Mouse (Mus musculus): ENCODE measurements around the gene Mtr. TPM values are rescaled to one million over a fixed set of nuclear protein-coding genes. Genes with fewer than 3 reads are reported as not detected.

Mtr gene
- total and polyA plus RNA-seq, 2 experiments from 2014 or later, result 1.9 to 8.3 TPM

DNA sequence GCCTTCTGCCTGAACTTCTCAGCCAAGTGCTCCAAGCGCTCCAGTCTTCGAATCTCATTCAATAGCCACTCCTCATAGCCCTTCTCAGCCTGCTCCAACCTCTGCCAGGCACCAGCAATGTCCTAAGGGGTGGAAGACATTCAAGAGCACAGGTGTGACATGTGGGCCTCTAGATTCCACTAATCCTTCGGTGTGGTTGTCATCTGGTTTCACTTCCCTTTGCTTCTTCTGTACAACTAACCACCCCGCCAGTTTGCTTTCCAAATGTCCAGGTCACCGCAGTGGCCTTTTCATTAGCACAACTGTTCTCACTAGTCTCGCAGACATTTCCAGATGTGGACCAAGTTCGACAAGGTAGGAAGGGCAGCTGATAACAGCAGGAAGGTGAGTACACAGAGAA, 32.8 kb upstream of the Mtr start:
- no peak overlapping the region for H3K4me2 ChIP-seq (ENCODE audit: low read depth)
- H3K36me3 ChIP-seq (ENCODE audit: insufficient read depth), result peaks cover 6% of the 10 kb centered on the region
- WGBS, result 90% methylated on average over 7 of the region's 7 CpGs
- no peak for TF ChIP-seq CTCF (IDR thresholded peaks at IDR 0.05; ENCODE audit: low read depth)
- H3K27ac ChIP-seq (ENCODE audit: low read depth, low read length), result no peak overlapping the region
- no peak overlapping the region for H3K4me3 ChIP-seq (ENCODE audit: low read depth, low read length)
- DNase-seq (no peak), ATAC-seq (no peak)
- H3K9ac ChIP-seq, result no peak overlapping the region
- no peaks in the 10 kb centered on the region for H3K9me3 ChIP-seq (ENCODE audit: low read length)
- H3K27me3 ChIP-seq (ENCODE audit: insufficient read depth, low read length), result no peaks in the 10 kb centered on the region
- no peaks in the 10 kb centered on the region for H3K4me1 ChIP-seq (ENCODE audit: insufficient read depth)

DNA sequence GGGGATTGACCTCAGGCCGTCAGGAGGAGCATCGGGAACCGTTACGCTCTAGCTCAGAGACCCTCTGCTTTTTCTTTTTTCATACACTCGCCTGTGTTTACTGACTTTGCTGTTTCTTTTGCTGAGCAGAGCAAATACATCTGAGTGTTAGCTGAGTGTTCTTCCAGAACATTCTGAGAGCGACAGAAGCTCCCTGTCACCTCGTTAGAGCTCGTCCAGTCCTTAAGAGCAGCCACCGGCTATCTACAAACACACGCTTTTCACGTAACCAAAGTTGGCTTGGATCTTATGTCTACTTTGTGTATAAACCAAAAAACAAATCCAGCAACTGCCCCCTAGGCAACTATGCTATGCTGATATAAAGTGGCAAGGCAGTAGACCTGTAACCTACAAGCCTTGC, 26.6 kb upstream of the Mtr start:
- no peak for ATAC-seq
- 86% methylated on average over 11 of the region's 11 CpGs for WGBS
- H3K9me3 ChIP-seq (ENCODE audit: low read length), result no peaks in the 10 kb centered on the region
- no peak overlapping the region for H3K4me2 ChIP-seq (ENCODE audit: low read depth)
- H3K27ac ChIP-seq (ENCODE audit: low read depth, low read length), result no peak overlapping the region
- TF ChIP-seq CTCF (IDR thresholded peaks at IDR 0.05; ENCODE audit: low read depth), result no peak
- no peak overlapping the region for H3K4me3 ChIP-seq (ENCODE audit: low read depth, low read length)
- H3K27me3 ChIP-seq (ENCODE audit: insufficient read depth, low read length), result no peaks in the 10 kb centered on the region
- DNase-seq, result no peak
- no peaks in the 10 kb centered on the region for H3K4me1 ChIP-seq (ENCODE audit: insufficient read depth)
- no peaks in the 10 kb centered on the region; the same call in 1 of the 2 replicates for H3K36me3 ChIP-seq (ENCODE audit: insufficient read depth)
- no peak overlapping the region for H3K9ac ChIP-seq

DNA sequence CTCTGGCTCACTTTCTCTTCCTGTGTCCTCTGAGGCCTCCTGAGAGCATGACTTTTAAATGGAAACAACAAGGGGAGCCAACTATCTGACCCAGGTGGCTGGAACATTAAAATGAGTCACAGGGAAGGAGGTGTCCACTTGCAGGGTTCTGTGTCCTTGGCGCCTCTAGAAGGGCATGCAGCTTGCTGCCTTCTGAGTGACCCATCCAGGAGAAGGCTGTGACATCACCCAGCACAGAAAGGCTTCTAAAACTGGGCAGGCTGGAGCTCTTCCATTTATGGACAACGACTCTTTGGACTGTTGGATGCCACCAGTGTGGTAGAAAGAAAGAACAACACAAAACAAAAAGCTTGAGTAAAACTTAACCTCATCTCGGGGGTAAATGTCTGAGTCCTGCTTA, 25.9 kb upstream of the Mtr start:
- no peak for TF ChIP-seq CTCF (IDR thresholded peaks at IDR 0.05; ENCODE audit: low read depth)
- Histone ChIP-seq H3K9me3 (ENCODE audit: low read length) (no peaks in the 10 kb centered on the region), H3K36me3 (ENCODE audit: insufficient read depth) (no peaks in the 10 kb centered on the region), H3K27ac (ENCODE audit: low read depth, low read length) (no peak overlapping the region), H3K4me2 (ENCODE audit: low read depth) (no peak overlapping the region), H3K27me3 (ENCODE audit: insufficient read depth, low read length) (no peaks in the 10 kb centered on the region), H3K9ac (no peak overlapping the region), H3K4me3 (ENCODE audit: low read depth, low read length) (no peak overlapping the region), H3K4me1 (ENCODE audit: insufficient read depth) (no peaks in the 10 kb centered on the region)
- ATAC-seq (no peak), DNase-seq (no peak)
- WGBS, result 79% methylated on average over 3 of the region's 3 CpGs

DNA sequence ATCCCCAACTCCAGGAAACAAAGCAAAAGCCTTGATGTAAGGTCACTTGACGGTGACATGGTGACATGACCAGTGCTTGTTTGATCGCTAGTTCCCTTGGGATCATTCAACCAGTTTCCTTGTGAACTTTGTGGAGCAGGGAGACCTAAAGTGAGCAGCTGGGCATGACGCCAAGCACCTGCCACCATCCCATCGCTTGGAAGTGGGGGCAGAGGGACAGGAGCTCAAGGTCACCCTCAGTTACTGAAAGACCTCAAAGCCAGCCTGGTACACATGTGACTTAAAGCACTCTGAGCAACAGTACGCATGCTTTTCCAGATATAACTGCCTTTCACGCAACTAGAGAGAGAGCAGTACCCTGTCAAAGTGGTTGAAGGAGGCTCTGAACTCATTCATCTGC, 16.8 kb upstream of the Mtr start:
- no peaks in the 10 kb centered on the region; the same call in 1 of the 2 replicates for H3K36me3 ChIP-seq (ENCODE audit: insufficient read depth)
- DNase-seq, result no peak

DNA sequence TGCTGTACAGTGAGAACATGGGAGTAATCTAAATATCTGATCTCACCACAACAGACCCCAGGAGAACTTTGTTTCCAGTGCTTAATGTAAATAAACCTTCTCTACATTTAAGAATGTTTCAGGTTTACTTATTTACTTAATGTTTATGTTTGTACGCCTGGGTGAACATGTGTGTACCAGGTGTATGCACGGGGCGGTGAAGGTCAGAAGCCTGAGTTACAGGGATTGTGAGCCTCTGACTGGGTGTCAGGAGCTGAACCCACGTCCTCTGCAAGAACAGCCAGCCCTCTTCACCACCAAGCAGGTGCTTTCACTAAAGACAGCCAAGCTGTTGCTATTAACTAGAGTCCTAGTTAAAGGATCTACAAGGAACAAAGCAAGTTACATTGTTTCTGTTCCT, 16.3 kb upstream of the Mtr start:
- H3K36me3 ChIP-seq (ENCODE audit: insufficient read depth), result no peaks in the 10 kb centered on the region; the same call in 1 of the 2 replicates
- H3K27ac ChIP-seq (ENCODE audit: low read depth, low read length), result no peak overlapping the region
- no peaks in the 10 kb centered on the region for H3K4me1 ChIP-seq (ENCODE audit: insufficient read depth)
- ATAC-seq (no peak), DNase-seq (no peak)
- no peaks in the 10 kb centered on the region for H3K27me3 ChIP-seq (ENCODE audit: insufficient read depth, low read length)
- no peak overlapping the region for H3K4me3 ChIP-seq (ENCODE audit: low read depth, low read length)
- H3K4me2 ChIP-seq (ENCODE audit: low read depth), result no peak overlapping the region
- H3K9ac ChIP-seq, result no peak overlapping the region
- TF ChIP-seq CTCF (IDR thresholded peaks at IDR 0.05; ENCODE audit: low read depth), result no peak
- 88% methylated on average over 4 of the region's 4 CpGs for WGBS
- H3K9me3 ChIP-seq (ENCODE audit: low read length), result no peaks in the 10 kb centered on the region

More for the DNA sequence above, 16.8 kb upstream of the Mtr start:
- ATAC-seq, result no peak
- Histone ChIP-seq H3K9ac (no peak overlapping the region), H3K9me3 (ENCODE audit: low read length) (no peaks in the 10 kb centered on the region), H3K27ac (ENCODE audit: low read depth, low read length) (no peak overlapping the region), H3K4me3 (ENCODE audit: low read depth, low read length) (no peak overlapping the region), H3K4me1 (ENCODE audit: insufficient read depth) (no peaks in the 10 kb centered on the region), H3K27me3 (ENCODE audit: insufficient read depth, low read length) (no peaks in the 10 kb centered on the region), H3K4me2 (ENCODE audit: low read depth) (no peak overlapping the region)
- 75% methylated on average over 6 of the region's 6 CpGs for WGBS
- no peak for TF ChIP-seq CTCF (IDR thresholded peaks at IDR 0.05; ENCODE audit: low read depth)

DNA sequence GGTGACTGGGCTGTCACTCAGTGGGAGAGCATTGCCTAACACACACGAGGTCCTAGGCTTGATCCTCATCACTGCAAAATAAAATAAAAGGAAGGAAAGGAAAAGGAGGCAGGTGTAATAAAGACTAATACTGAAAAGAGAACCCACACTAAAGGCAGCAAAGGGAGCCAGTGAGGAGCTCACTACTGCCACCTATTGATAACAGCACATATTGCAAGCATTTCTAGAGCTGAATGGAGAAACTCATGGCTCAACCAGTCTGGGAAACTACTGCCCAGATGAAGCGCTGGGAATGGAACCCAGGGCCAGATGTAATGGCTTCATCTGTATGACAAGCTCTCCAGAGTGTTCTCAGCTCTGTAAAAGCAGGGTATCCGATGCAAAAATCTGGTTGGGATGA, 15.0 kb upstream of the Mtr start:
- H3K4me3 ChIP-seq (ENCODE audit: low read depth, low read length), result no peak overlapping the region
- no peaks in the 10 kb centered on the region for H3K27me3 ChIP-seq (ENCODE audit: insufficient read depth, low read length)
- no peak overlapping the region for H3K4me2 ChIP-seq (ENCODE audit: low read depth)
- no peak overlapping the region for H3K9ac ChIP-seq
- H3K4me1 ChIP-seq (ENCODE audit: insufficient read depth), result no peaks in the 10 kb centered on the region
- H3K36me3 ChIP-seq (ENCODE audit: insufficient read depth), result no peaks in the 10 kb centered on the region; the same call in 1 of the 2 replicates
- WGBS, result 50% methylated on average over 3 of the region's 3 CpGs
- H3K27ac ChIP-seq (ENCODE audit: low read depth, low read length), result no peak overlapping the region
- peak; percentile 60 for DNase-seq
- peak; percentile 71 for TF ChIP-seq CTCF (IDR thresholded peaks at IDR 0.05; ENCODE audit: low read depth)
- no peak for ATAC-seq
- no peaks in the 10 kb centered on the region for H3K9me3 ChIP-seq (ENCODE audit: low read length)

DNA sequence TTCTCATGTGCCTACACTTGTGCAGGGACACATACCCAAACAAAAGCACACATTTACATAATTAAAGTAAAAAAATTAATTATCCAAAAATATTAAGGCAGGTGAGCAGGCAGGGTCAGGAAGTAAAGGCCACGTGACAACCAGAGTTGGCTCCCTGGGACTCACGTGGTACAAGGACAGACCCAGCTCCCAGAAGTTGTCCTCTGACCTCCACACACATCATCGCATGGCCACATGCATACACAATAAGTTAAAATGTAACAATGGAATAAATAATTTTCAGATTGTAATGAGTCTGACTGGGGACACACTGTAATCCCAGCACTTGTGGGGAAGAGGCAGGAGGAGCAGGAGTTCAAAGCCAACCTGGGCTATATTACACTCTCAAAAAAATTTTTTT, 10.1 kb upstream of the Mtr start:
- Histone ChIP-seq H3K9ac (no peak overlapping the region), H3K4me3 (ENCODE audit: low read depth, low read length) (no peak overlapping the region), H3K4me2 (ENCODE audit: low read depth) (no peak overlapping the region), H3K4me1 (ENCODE audit: insufficient read depth) (no peaks in the 10 kb centered on the region), H3K27me3 (ENCODE audit: insufficient read depth, low read length) (no peaks in the 10 kb centered on the region), H3K27ac (ENCODE audit: low read depth, low read length) (no peak overlapping the region), H3K36me3 (ENCODE audit: insufficient read depth) (no peaks in the 10 kb centered on the region), H3K9me3 (ENCODE audit: low read length) (no peaks in the 10 kb centered on the region)
- no peak for TF ChIP-seq CTCF (IDR thresholded peaks at IDR 0.05; ENCODE audit: low read depth)
- ATAC-seq, result no peak
- no peak for DNase-seq
- 94% methylated on average over 3 of the region's 3 CpGs for WGBS

DNA sequence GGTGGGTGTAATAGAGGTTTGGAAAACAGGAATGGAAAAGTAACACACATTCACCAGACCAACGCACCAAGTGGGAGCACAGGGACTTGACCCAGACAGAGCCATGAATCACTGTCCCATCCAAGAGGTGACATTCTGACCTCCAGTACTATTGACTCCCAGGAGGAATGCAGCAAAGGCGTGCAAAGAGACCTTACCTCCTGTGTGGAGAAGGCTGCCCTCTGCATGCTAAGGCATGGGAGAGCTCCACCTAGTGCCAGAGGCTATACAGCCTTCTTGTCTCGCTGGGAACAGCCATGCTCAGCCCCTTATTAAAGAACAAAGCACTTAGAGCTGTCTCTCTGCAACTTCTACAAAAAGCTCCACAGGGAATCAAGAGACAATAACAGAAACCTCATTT, 9.2 kb upstream of the Mtr start:
- no peaks in the 10 kb centered on the region for H3K36me3 ChIP-seq (ENCODE audit: insufficient read depth)
- WGBS, result 65% methylated on average over 3 of the region's 3 CpGs
- no peak for DNase-seq

More for the DNA sequence above, 9.2 kb upstream of the Mtr start:
- Histone ChIP-seq H3K27ac (ENCODE audit: low read depth, low read length) (no peak overlapping the region), H3K4me1 (ENCODE audit: insufficient read depth) (no peaks in the 10 kb centered on the region), H3K9ac (no peak overlapping the region), H3K4me3 (ENCODE audit: low read depth, low read length) (no peak overlapping the region), H3K27me3 (ENCODE audit: insufficient read depth, low read length) (no peaks in the 10 kb centered on the region), H3K4me2 (ENCODE audit: low read depth) (no peak overlapping the region), H3K9me3 (ENCODE audit: low read length) (no peaks in the 10 kb centered on the region)
- TF ChIP-seq CTCF (IDR thresholded peaks at IDR 0.05; ENCODE audit: low read depth), result no peak
- no peak for ATAC-seq

All from forebrain, postnatal 0 days (tissue).